26 mouse cellular contexts compared by ENCODE assay signal in the genomic region with DNA sequence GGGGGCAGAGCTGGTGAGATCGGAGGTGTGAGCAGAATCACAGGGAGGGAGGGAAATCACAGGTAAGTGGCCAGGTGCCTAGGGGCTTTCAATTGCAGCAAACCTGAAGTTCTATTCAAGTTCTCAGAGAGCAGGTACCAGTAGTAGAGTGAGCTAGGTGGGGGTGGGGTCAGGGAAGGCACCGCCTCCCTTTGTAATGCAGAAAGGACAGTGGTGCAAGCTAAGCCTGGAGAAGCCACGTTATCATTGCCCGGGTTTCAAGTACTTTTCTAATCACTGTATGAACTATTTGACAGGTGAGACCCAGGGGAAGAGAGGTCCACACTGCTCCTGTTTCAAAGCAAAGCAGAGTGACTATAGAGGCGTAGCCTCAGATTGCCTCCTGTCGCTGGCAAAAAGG. TPM values are rescaled to one million over a fixed set of nuclear protein-coding genes. Genes with fewer than 3 reads are reported as not detected.
DNase-seq lines count a peak whose midpoint lies in the region; ATAC-seq and TF ChIP-seq lines count a peak whose summit lies in the region.
"Had no signal": no experiment of that assay in that cellular context is flagged by ENCODE, and none has a peak within 500 bp of the region (broad histone marks: within the 10 kb centered on the region; RNA-seq: fewer than 3 reads in every experiment).

No protein-coding gene starts in this region.

- peak overlapping the region; percentile 23; the same call in 1 of the 2 replicates for H3K4me2 ChIP-seq in heart, embryonic 12.5 days
- H3K4me2 ChIP-seq: forebrain, embryonic 13.5 days; hindbrain, embryonic 14.5 days had no signal

- peaks cover 39% of the 10 kb centered on the region for H3K4me1 ChIP-seq in heart, embryonic 12.5 days (replicated peaks)
- H3K4me1 ChIP-seq in ES-Bruce4 (ENCODE audit: control insufficient read depth, insufficient read depth, low read length) = no peaks in the 10 kb centered on the region

- intact Hi-C loops in heart, postnatal 25 days (cut with DNase I) = no loop called here

- DNase-seq in heart, postnatal 25 days (ENCODE audit: low spot score) = no peak
- DNase-seq in ES-CJ7 (ENCODE audit: low read depth, low spot score) = peak; percentile 51
- DNase-seq in ZHBTc4 (ENCODE audit: low read depth, low spot score) = peak; percentile 54
- DNase-seq in ovary, postnatal 36 days (ENCODE audit: low spot score) = no peak
- DNase-seq: adrenal gland, postnatal 10 days; adrenal gland, postnatal 36 days; cerebellum, adult 18-20 months; cerebellum, adult 9-10 months; cerebellum, postnatal 14 days; gastrocnemius, adult 2 months; gastrocnemius, postnatal 14 days; heart, adult 11 months; heart, postnatal 4 days; kidney, adult 18-20 months had no signal

- 0 out of 2 replicates have a peak, but pooled peaks cover 7% of the 10 kb centered on the region for H3K27me3 ChIP-seq in heart, embryonic 12.5 days (replicated peaks)
- no peaks in the 10 kb centered on the region for H3K27me3 ChIP-seq in ES-Bruce4 (ENCODE audit: control insufficient read depth, insufficient read depth, low read length, poor library complexity, severe bottlenecking)
- H3K27me3 ChIP-seq: forebrain, embryonic 13.5 days had no signal

- no peak for TF ChIP-seq POLR2A in ES-Bruce4 (IDR thresholded peaks at IDR 0.05; ENCODE audit: insufficient read depth, low read length)

- H3K9ac ChIP-seq in heart, embryonic 12.5 days = no peak overlapping the region
- H3K9ac ChIP-seq in ES-Bruce4 (ENCODE audit: low read depth, poor library complexity, severe bottlenecking) = no peak overlapping the region
- H3K9ac ChIP-seq: forebrain, embryonic 13.5 days; hindbrain, embryonic 14.5 days had no signal

- no peak for ATAC-seq in heart, embryonic 12.5 days (ENCODE audit: insufficient number of reproducible peaks, low FRiP score)
- ATAC-seq: CD4-positive, CD25-positive, alpha-beta regulatory T cell, adult 4 months; forebrain, embryonic 13.5 days; forebrain, embryonic 16.5 days; hindbrain, postnatal 0 days; inflammation-experienced regulatory T-cells, adult 6 months; intestine, embryonic 16.5 days; Patski had no signal

- H3K36me3 ChIP-seq in heart, embryonic 12.5 days = no peaks in the 10 kb centered on the region
- no peaks in the 10 kb centered on the region for H3K36me3 ChIP-seq in ES-Bruce4 (ENCODE audit: control insufficient read depth, insufficient read depth, low read length, poor library complexity, severe bottlenecking)
- H3K36me3 ChIP-seq: forebrain, embryonic 10.5 days; G1E had no signal

- no peak overlapping the region for H3K27ac ChIP-seq in heart, embryonic 12.5 days (ENCODE audit: poor library complexity, severe bottlenecking)
- H3K27ac ChIP-seq in ES-Bruce4 (ENCODE audit: insufficient read depth, low read length) = no peak overlapping the region
- H3K27ac ChIP-seq: forebrain, embryonic 10.5 days; forebrain, embryonic 13.5 days; gastrocnemius, adult 2 months; hindbrain, embryonic 14.5 days; hindbrain, postnatal 0 days had no signal

- TF ChIP-seq EP300 in ES-Bruce4 (IDR thresholded peaks at IDR 0.05; ENCODE audit: insufficient read depth, low read depth, low read length) = 0 out of 2 replicates have a peak, but pooled peaks have one; percentile 16

- H3K9me3 ChIP-seq in heart, embryonic 12.5 days (replicated peaks) = peaks cover 5% of the 10 kb centered on the region
- no peaks in the 10 kb centered on the region for H3K9me3 ChIP-seq in ES-Bruce4 (replicated peaks; ENCODE audit: control insufficient read depth, insufficient read depth, low read length, poor library complexity, severe bottlenecking)
- H3K9me3 ChIP-seq: forebrain, embryonic 10.5 days; forebrain, embryonic 13.5 days had no signal

- no peak overlapping the region for H3K4me3 ChIP-seq in heart, embryonic 12.5 days
- no peak overlapping the region for H3K4me3 ChIP-seq in ES-Bruce4 (ENCODE audit: low read depth, low read length)
- H3K4me3 ChIP-seq: forebrain, embryonic 10.5 days; forebrain, embryonic 13.5 days; gastrocnemius, adult 2 months had no signal

- no peak for TF ChIP-seq CTCF in ES-Bruce4 (IDR thresholded peaks at IDR 0.05; ENCODE audit: low read depth, low read length)

- 32% methylated on average over 6 of the region's 6 CpGs for WGBS in heart, embryonic 12.5 days

RNA-seq across cellular contexts. Expression of a gene that starts 6.2 kb away (rescaled TPM):
- polyA plus RNA-seq in heart, embryonic 12.5 days (2016; fragmentation: Nextera tagmentation; extraction: Ambion mirVana) = 1.9 and 3.1 TPM in 2 replicates
- 1 to 10 TPM; 1.1 to 2.3 TPM for total RNA-seq in heart, postnatal 25 days (2021)
- 0.12 TPM in 1 of 2 replicates, not detected in the other for polyA plus RNA-seq in ES-Bruce4 (2011; ENCODE audit: insufficient read depth, insufficient read length, low read depth, missing spikeins)
- polyA plus RNA-seq: CD4-positive, CD25-positive, alpha-beta regulatory T cell, adult 4 months; G1E; inflammation-experienced regulatory T-cells, adult 6 months; Patski had no signal

Comparison
In these comparisons a context has a peak if more than half of its experiments do, and no peak if none do; other contexts are left out.
1. DNase-seq: peak in ES-CJ7 (single experiment) and ZHBTc4 (single experiment); none in heart, postnatal 25 days (single experiment) and ovary, postnatal 36 days (single experiment).